In genomic region chr5:36669021-36670008, GRCm38 (mm10) we compare ENCODE assay signal across 11 mouse cellular contexts. TPM values are rescaled to one million over a fixed set of nuclear protein-coding genes. Genes with fewer than 3 reads are reported as not detected.
DNase-seq lines count a peak whose midpoint lies in the region; ATAC-seq and TF ChIP-seq lines count a peak whose summit lies in the region.
"Had no signal": no experiment of that assay in that cellular context is flagged by ENCODE, and none has a peak within 500 bp of the region (broad histone marks: within the 10 kb centered on the region; RNA-seq: fewer than 3 reads in every experiment).

No protein-coding gene starts in this region.

- no peaks in the 10 kb centered on the region for H3K4me1 ChIP-seq in heart, postnatal 0 days (ENCODE audit: control insufficient read depth, insufficient read depth)
- no peaks in the 10 kb centered on the region; the same call in 1 of the 2 replicates for H3K4me1 ChIP-seq in heart, embryonic 10.5 days
- H3K4me1 ChIP-seq in olfactory bulb, adult 2 months (ENCODE audit: control insufficient read depth, insufficient read depth, low read length) = peaks cover 19% of the 10 kb centered on the region
- no peaks in the 10 kb centered on the region for H3K4me1 ChIP-seq in forebrain, embryonic 11.5 days (replicated peaks; ENCODE audit: control insufficient read depth, insufficient read depth, low read length)
- H3K4me1 ChIP-seq: embryonic facial prominence, embryonic 15.5 days; hindbrain, embryonic 13.5 days; limb, embryonic 15.5 days had no signal

- TF ChIP-seq POLR2A in olfactory bulb, adult 2 months (IDR thresholded peaks at IDR 0.05; ENCODE audit: insufficient read depth, low read depth, low read length) = no peak

- TF ChIP-seq EP300 in heart, postnatal 0 days (IDR thresholded peaks at IDR 0.05; ENCODE audit: low read depth) = no peak

- no peak for ATAC-seq in heart, postnatal 0 days (ENCODE audit: insufficient read depth, low read depth)
- peak; percentile 79 to 85 for ATAC-seq in hematopoietic stem cell, adult 5-6 weeks (replicated peaks in 1 of 2; ENCODE audit: insufficient read depth in 1 of 2, low FRiP score in 2 of 2, low TSS enrichment in 1 of 2, low read depth in 1 of 2, poor library complexity in 2 of 2, severe bottlenecking in 2 of 2)
- ATAC-seq in forebrain, embryonic 11.5 days (replicated peaks; ENCODE audit: low FRiP score) = no peak

- peak overlapping the region; percentile 18; the same call in 1 of the 2 replicates for H3K27ac ChIP-seq in heart, postnatal 0 days (ENCODE audit: low read depth)
- H3K27ac ChIP-seq in heart, embryonic 10.5 days = no peak overlapping the region; the same call in 1 of the 2 replicates
- 0 out of 2 replicates have a peak overlapping the region, but pooled peaks have one; percentile 37 for H3K27ac ChIP-seq in olfactory bulb, adult 2 months (ENCODE audit: insufficient read depth, low read depth, low read length)
- H3K27ac ChIP-seq in forebrain, embryonic 11.5 days (ENCODE audit: low read depth, low read length) = no peak overlapping the region
- H3K27ac ChIP-seq: embryonic facial prominence, embryonic 15.5 days; hindbrain, embryonic 13.5 days; limb, embryonic 15.5 days had no signal

- H3K27me3 ChIP-seq in heart, postnatal 0 days (ENCODE audit: control insufficient read depth, insufficient read depth, low read length) = no peaks in the 10 kb centered on the region
- no peaks in the 10 kb centered on the region for H3K27me3 ChIP-seq in heart, embryonic 10.5 days (ENCODE audit: insufficient read depth, poor library complexity, severe bottlenecking)
- H3K27me3 ChIP-seq in forebrain, embryonic 11.5 days (ENCODE audit: control insufficient read depth, insufficient read depth, low read length) = no peaks in the 10 kb centered on the region
- H3K27me3 ChIP-seq: embryonic facial prominence, embryonic 15.5 days; hindbrain, embryonic 13.5 days; limb, embryonic 15.5 days had no signal

- DNase-seq in heart, postnatal 0 days (ENCODE audit: low spot score) = no peak
- DNase-seq in heart, embryonic 10.5 days (ENCODE audit: low spot score) = no peak
- DNase-seq in CD4-positive, CD25-positive, alpha-beta regulatory T cell, adult 2 months (ENCODE audit: low read depth, low spot score) = peak; percentile 71
- DNase-seq in forebrain, embryonic 11.5 days (ENCODE audit: low spot score) = no peak
- DNase-seq in cerebellum, postnatal 4 days (ENCODE audit: low spot score in 2 of 2) = no peak
- no peak for DNase-seq in gastrocnemius, postnatal 25 days

- no peak overlapping the region for H3K4me3 ChIP-seq in heart, postnatal 0 days (ENCODE audit: low read depth, low read length)
- H3K4me3 ChIP-seq in heart, embryonic 10.5 days = no peak overlapping the region
- H3K4me3 ChIP-seq in olfactory bulb, adult 2 months (ENCODE audit: insufficient read depth, low read depth, low read length) = no peak overlapping the region
- H3K4me3 ChIP-seq in forebrain, embryonic 11.5 days (ENCODE audit: low read depth, low read length) = no peak overlapping the region
- H3K4me3 ChIP-seq: embryonic facial prominence, embryonic 15.5 days; hindbrain, embryonic 13.5 days; limb, embryonic 15.5 days had no signal

- no peaks in the 10 kb centered on the region for H3K9me3 ChIP-seq in heart, postnatal 0 days (replicated peaks; ENCODE audit: control insufficient read depth, low read length)
- H3K9me3 ChIP-seq in heart, embryonic 10.5 days = no peaks in the 10 kb centered on the region
- no peaks in the 10 kb centered on the region for H3K9me3 ChIP-seq in forebrain, embryonic 11.5 days (ENCODE audit: control insufficient read depth, low read length)
- H3K9me3 ChIP-seq: embryonic facial prominence, embryonic 15.5 days; hindbrain, embryonic 13.5 days; limb, embryonic 15.5 days had no signal

- H3K9ac ChIP-seq in heart, postnatal 0 days (replicated peaks; ENCODE audit: low read depth, low read length) = no peak overlapping the region
- H3K9ac ChIP-seq in forebrain, embryonic 11.5 days (ENCODE audit: low read length) = no peak overlapping the region
- H3K9ac ChIP-seq: embryonic facial prominence, embryonic 15.5 days; hindbrain, embryonic 13.5 days; limb, embryonic 15.5 days had no signal

- peaks cover 22% of the 10 kb centered on the region for H3K36me3 ChIP-seq in heart, postnatal 0 days (replicated peaks; ENCODE audit: control insufficient read depth, insufficient read depth, low read length)
- H3K36me3 ChIP-seq in heart, embryonic 10.5 days = peaks cover 47% of the 10 kb centered on the region
- H3K36me3 ChIP-seq in forebrain, embryonic 11.5 days (ENCODE audit: control insufficient read depth, insufficient read depth, low read length) = peaks cover 2% of the 10 kb centered on the region; the same call in 1 of the 2 replicates

- no peak overlapping the region for H3K4me2 ChIP-seq in heart, postnatal 0 days (ENCODE audit: low read depth, low read length)
- no peak overlapping the region for H3K4me2 ChIP-seq in forebrain, embryonic 11.5 days (ENCODE audit: low read depth, low read length, severe bottlenecking)
- H3K4me2 ChIP-seq: embryonic facial prominence, embryonic 15.5 days; hindbrain, embryonic 13.5 days; limb, embryonic 15.5 days had no signal

- no peak for TF ChIP-seq CTCF in heart, postnatal 0 days (IDR thresholded peaks at IDR 0.05; ENCODE audit: low read depth)
- no peak for TF ChIP-seq CTCF in olfactory bulb, adult 2 months (IDR thresholded peaks at IDR 0.05; ENCODE audit: insufficient read depth, low read depth, low read length)

- WGBS in heart, postnatal 0 days = 49% methylated on average over 7 of the region's 7 CpGs
- WGBS in heart, embryonic 10.5 days = 68% methylated on average over 7 of the region's 7 CpGs
- 36% methylated on average over 7 of the region's 7 CpGs for WGBS in olfactory bulb, adult 2 months
- WGBS in forebrain, embryonic 11.5 days = 89% methylated on average over 7 of the region's 7 CpGs

RNA-seq across cellular contexts. Expression of gene D5Ertd579e, which starts 26.5 kb away (rescaled TPM):
- 52.6 and 81.9 TPM in 2 replicates for total RNA-seq in heart, postnatal 0 days (2014; rRNA removed; ENCODE audit: low replicate concordance)
- polyA plus RNA-seq in heart, postnatal 0 days (2015; fragmentation: Nextera tagmentation; extraction: Ambion mirVana) = 21.8 and 28.5 TPM in 2 replicates
- 25.5 and 33.7 TPM in 2 replicates for polyA plus RNA-seq in heart, embryonic 10.5 days (2016; fragmentation: Nextera tagmentation; extraction: Ambion mirVana)
- total RNA-seq in hematopoietic stem cell, adult 5-6 weeks (2017) = 42.5 and 49.4 TPM in 2 replicates
- 145 and 356 TPM in 2 replicates for polyA plus RNA-seq in olfactory bulb, adult 2 months (2012; ENCODE audit: insufficient read depth, insufficient read length, low replicate concordance, missing spikeins)
- 39.9 and 41.9 TPM in 2 replicates for polyA plus RNA-seq in forebrain, embryonic 11.5 days (2014; fragmentation: Nextera tagmentation; extraction: Ambion mirVana)
- total RNA-seq in gastrocnemius, postnatal 25 days (2021) = 10 to 100 TPM; 67.6 to 73.7 TPM

Comparison
In these comparisons a context has a peak if more than half of its experiments do, and no peak if none do; other contexts are left out.
1. H3K27ac ChIP-seq: peak in heart, postnatal 0 days (single experiment) and olfactory bulb, adult 2 months (single experiment); none in heart, embryonic 10.5 days (single experiment) and forebrain, embryonic 11.5 days (single experiment).
2. ATAC-seq: peak in hematopoietic stem cell, adult 5-6 weeks (2 of 2); none in heart, postnatal 0 days (single experiment) and forebrain, embryonic 11.5 days (single experiment).